Mouse (Mus musculus): ENCODE data around the gene Slc5a4a. TPM values are rescaled to one million over a fixed set of nuclear protein-coding genes. Genes with fewer than 3 reads are reported as not detected.

Slc5a4a gene
- polyA plus RNA-seq, 1 experiment = 0.18 TPM

DNA sequence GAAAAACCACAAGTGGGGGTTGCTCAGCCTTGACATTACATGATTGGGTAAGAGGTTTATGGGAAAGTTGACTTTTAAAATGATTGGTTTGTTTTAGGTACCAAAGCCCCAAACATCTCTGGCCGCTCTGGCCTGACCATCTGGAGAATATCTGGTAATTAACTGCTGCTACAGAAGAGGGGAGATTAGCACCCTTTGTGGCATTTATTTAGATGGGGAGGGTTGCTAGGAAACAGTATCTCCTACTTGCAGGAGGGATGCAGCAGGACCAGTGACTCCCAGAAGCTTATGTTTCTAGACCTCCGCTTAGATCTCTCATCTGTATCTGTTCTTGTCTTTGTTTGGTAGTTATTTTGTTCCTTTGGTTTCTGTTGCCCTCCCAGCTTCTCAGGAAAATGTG is 27.6 kb downstream of the Slc5a4a start:
- no peak for TF ChIP-seq CTCF (IDR thresholded peaks at IDR 0.05; ENCODE audit: borderline replicate concordance, extremely low read depth, insufficient read depth, insufficient read length)
- no peak for TF ChIP-seq POLR2A (IDR thresholded peaks at IDR 0.05; ENCODE audit: borderline replicate concordance, extremely low read depth, insufficient read depth, insufficient read length, poor library complexity, severe bottlenecking)
- DNase-seq (ENCODE audit: low read depth) = peak; percentile 66

DNA sequence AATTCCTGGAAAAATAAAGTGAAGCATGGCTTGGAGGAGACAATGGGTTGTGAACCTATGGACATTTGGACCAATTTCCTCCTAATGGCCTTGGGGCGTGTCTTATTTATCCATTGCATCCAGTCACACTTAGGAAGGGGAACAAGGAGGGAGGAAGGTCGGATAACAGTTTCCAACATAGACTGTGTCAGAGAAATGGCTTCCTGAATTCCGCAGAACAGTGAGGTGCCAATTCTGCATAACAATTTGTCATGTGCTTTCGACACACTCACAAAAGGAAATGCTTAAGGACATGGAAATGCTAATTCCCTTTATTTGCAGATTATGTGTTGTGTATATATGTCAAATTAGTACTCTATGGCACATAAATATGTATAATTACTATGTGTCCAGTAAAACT is 38.0 kb downstream of the Slc5a4a start:
- TF ChIP-seq POLR2A (IDR thresholded peaks at IDR 0.05; ENCODE audit: borderline replicate concordance, extremely low read depth, insufficient read depth, insufficient read length, poor library complexity, severe bottlenecking) (no peak), CTCF (IDR thresholded peaks at IDR 0.05; ENCODE audit: borderline replicate concordance, extremely low read depth, insufficient read depth, insufficient read length) (no peak)
- no peak for DNase-seq (ENCODE audit: low read depth)

DNA sequence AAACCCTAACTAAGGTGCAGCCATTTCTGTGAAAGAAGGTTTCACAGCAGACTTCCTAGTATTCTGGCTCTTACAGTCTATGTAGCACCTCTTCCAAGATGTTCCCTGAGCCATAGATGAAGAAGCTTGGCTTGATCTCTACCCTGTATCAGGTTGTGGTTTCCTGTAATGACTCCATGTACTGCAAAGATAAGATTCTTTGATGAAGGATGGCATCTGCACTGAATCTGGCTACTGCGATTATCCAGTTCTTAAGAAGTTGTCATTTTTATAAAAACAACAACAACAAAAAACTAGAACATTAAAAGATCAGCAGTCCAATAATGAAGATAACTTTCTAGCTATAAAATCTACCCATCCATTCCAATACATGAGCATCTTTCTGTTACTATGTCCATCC is 40.8 kb downstream of the Slc5a4a start:
- TF ChIP-seq POLR2A (IDR thresholded peaks at IDR 0.05; ENCODE audit: borderline replicate concordance, extremely low read depth, insufficient read depth, insufficient read length, poor library complexity, severe bottlenecking) (no peak), CTCF (IDR thresholded peaks at IDR 0.05; ENCODE audit: borderline replicate concordance, extremely low read depth, insufficient read depth, insufficient read length) (no peak)
- no peak for DNase-seq (ENCODE audit: low read depth)

DNA sequence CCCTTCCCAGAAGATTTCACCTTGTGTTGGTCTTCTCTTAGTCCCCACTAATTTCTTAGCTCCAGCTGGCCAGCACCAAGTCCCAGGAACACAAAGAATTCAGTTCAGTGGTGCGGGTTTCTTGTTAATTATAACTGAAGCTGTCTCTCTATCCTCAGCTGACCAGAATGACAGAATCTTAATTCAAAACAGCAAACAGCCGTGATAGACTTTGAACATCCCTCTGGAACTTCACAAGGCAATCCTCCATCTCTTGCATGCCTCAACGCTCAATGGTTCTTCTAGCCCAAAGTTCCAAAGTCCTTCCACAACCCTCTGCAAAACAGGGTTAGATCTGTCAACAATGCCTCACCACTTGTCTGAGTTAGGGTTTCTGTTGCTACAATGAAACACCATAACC is 54.2 kb downstream of the Slc5a4a start:
- TF ChIP-seq CTCF (IDR thresholded peaks at IDR 0.05; ENCODE audit: borderline replicate concordance, extremely low read depth, insufficient read depth, insufficient read length) = no peak
- TF ChIP-seq POLR2A (IDR thresholded peaks at IDR 0.05; ENCODE audit: borderline replicate concordance, extremely low read depth, insufficient read depth, insufficient read length, poor library complexity, severe bottlenecking) = no peak
- DNase-seq (ENCODE audit: low read depth) = no peak

DNA sequence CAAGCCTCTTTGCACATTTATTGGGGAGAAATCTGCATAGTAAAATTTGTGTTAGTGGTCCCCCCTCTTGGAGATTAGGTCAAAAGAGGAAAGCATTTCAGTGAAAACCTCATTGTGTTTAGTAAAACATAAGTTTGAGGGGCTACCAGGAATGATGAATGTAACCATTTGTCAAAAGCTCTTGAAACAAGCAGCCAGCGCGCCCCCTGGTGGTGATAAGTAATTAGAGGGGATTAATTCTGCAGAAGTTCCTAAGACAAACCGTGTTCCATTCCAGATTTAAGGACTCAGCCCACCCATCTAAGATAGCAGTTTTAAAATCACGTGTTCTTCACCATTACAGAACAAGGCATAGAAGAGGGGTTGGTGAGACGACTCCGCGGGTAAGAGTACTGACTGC is 54.7 kb downstream of the Slc5a4a start:
- peak; percentile 91 for DNase-seq (ENCODE audit: low read depth)
- TF ChIP-seq POLR2A (IDR thresholded peaks at IDR 0.05; ENCODE audit: borderline replicate concordance, extremely low read depth, insufficient read depth, insufficient read length, poor library complexity, severe bottlenecking) (no peak), CTCF (IDR thresholded peaks at IDR 0.05; ENCODE audit: borderline replicate concordance, extremely low read depth, insufficient read depth, insufficient read length) (peak; percentile 68; the same call in 1 of the 2 replicates)

DNA sequence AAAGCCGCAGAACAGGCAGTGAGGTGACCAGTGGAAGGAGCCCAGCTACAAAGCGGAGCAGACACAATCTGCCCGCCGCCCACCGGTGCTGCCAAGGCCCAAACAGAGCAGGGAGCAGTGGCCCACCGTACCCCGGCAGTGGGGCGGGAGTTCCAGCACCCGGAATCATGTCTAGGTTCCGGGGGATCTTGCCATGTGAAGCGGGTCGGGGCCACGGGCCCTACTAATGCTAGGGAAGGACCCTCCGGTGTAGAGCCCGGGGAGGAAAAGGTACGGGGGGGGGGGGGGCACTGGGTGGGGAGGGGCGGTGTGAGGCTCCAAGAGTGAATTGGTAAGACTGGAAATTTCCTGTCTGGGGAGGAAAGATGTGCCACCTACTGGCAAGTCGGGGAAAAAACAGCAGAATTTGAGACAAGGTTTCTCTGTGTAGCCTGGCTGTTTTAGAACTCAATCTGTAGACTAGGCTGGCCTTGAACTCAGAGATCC is 56.6 kb downstream of the Slc5a4a start:
- peak; percentile 54; the same call in 1 of the 2 replicates for TF ChIP-seq CTCF (IDR thresholded peaks at IDR 0.05; ENCODE audit: borderline replicate concordance, extremely low read depth, insufficient read depth, insufficient read length)
- no peak for TF ChIP-seq POLR2A (IDR thresholded peaks at IDR 0.05; ENCODE audit: borderline replicate concordance, extremely low read depth, insufficient read depth, insufficient read length, poor library complexity, severe bottlenecking)
- peak; percentile 60 for DNase-seq (ENCODE audit: low read depth)

DNA sequence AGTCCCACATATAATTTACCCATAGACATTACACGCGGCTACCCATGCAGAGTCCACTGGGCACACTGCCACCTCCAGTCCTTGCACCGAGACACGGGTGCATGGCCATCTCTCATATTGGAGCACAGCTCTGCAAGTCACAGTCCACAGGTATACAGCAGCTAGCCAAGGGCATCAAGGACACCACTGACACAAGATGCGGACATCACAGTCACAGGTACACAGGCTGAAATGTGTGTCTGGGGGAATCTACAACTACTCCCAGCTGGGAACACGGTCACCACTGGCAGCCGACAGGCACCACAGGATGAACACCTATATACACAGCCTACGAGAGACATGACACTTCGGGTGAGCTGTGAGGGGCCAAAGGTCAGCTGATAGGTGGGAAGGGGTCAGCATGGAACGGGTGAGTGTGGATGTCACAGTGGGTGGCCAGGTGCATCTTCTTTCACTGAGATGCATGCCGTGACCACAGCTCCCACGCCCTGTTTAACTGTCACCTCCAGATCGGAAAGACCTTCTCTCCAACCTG is 60.1 kb downstream of the Slc5a4a start:
- no peak for TF ChIP-seq POLR2A (IDR thresholded peaks at IDR 0.05; ENCODE audit: borderline replicate concordance, extremely low read depth, insufficient read depth, insufficient read length, poor library complexity, severe bottlenecking)
- TF ChIP-seq CTCF (IDR thresholded peaks at IDR 0.05; ENCODE audit: borderline replicate concordance, extremely low read depth, insufficient read depth, insufficient read length) = no peak
- no peak for DNase-seq (ENCODE audit: low read depth)

DNA sequence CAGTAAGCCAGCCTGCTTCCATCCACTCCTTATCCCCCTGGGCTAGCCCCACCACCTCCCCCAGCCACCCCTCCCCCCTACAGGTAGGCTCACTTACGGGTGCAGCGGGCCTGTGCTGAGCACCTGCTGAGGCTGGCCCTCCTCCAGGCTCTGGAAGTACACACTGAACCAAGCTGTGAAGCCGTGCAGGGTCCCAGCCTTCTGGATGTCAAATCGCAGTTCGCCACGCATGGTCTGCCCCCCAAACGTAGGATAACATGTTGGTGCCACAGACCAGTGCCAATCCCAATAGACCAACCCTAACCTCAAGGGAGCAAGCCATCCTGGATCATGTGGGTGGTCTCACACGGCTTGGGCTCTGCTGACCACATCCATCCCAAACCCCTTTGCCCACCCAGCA is 62.0 kb downstream of the Slc5a4a start:
- DNase-seq (ENCODE audit: low read depth) = no peak
- no peak for TF ChIP-seq POLR2A (IDR thresholded peaks at IDR 0.05; ENCODE audit: borderline replicate concordance, extremely low read depth, insufficient read depth, insufficient read length, poor library complexity, severe bottlenecking)

DNA sequence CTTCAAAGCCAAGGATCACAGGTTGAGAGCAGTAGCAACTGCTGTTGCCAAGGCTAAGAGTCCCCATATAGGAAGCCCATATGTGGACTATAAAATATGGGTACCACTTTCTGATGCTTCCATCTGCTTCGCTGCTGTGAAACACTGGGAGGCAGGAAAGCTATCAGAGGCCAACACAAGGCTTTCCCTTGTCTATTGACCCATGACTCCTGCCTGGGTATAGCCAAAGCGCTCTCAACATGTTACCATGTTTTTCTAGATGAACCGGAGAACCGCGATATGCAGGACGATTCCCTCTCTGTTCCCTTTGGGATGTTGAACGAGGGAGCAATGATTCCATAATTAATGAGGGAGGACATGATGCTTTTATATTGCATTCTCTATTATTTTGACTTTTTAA is 63.6 kb downstream of the Slc5a4a start:
- DNase-seq (ENCODE audit: low read depth) = no peak
- TF ChIP-seq POLR2A (IDR thresholded peaks at IDR 0.05; ENCODE audit: borderline replicate concordance, extremely low read depth, insufficient read depth, insufficient read length, poor library complexity, severe bottlenecking) (no peak), CTCF (IDR thresholded peaks at IDR 0.05; ENCODE audit: borderline replicate concordance, extremely low read depth, insufficient read depth, insufficient read length) (no peak)

DNA sequence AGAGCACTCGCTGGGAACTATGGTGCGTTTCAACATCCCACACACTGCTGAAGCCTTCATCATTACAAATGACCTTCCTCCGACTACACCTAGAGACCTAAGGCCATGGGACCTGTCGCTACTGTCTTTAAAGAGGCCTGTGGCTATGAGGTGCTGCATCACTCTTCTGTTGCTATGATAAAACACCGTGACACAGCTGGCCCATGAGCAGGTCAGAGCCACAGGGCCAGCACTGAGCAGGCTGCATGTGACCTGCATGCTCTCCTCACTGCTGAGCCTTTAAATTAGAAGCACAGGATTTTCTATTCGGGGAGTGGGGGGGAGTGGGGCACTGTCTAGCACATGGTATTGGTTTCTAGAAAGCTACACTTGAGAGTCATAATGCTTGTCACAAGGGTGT is 64.9 kb downstream of the Slc5a4a start:
- TF ChIP-seq CTCF (IDR thresholded peaks at IDR 0.05; ENCODE audit: borderline replicate concordance, extremely low read depth, insufficient read depth, insufficient read length) (no peak), POLR2A (IDR thresholded peaks at IDR 0.05; ENCODE audit: borderline replicate concordance, extremely low read depth, insufficient read depth, insufficient read length, poor library complexity, severe bottlenecking) (no peak)
- no peak for DNase-seq (ENCODE audit: low read depth)

DNA sequence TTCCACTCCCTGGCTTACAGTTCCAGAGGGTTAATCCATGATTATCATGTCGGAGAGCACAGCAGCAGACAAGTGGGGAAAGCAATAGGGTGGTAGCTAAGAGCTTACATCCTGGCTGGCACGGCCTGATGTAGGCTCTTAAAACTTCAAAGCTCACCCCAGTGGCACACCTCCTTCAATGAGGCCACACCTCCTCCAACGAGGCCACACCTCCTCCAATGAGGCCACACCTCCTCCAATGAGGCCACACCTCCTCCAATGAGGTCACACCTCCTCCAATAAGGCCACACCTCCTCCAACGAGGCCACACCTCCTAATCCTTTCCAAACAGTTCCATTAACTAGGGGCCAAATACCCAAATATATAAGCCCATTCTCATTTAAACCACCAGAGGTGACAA is 66.9 kb downstream of the Slc5a4a start:
- no peak for TF ChIP-seq CTCF (IDR thresholded peaks at IDR 0.05; ENCODE audit: borderline replicate concordance, extremely low read depth, insufficient read depth, insufficient read length)
- TF ChIP-seq POLR2A (IDR thresholded peaks at IDR 0.05; ENCODE audit: borderline replicate concordance, extremely low read depth, insufficient read depth, insufficient read length, poor library complexity, severe bottlenecking) = no peak
- no peak for DNase-seq (ENCODE audit: low read depth)

DNA sequence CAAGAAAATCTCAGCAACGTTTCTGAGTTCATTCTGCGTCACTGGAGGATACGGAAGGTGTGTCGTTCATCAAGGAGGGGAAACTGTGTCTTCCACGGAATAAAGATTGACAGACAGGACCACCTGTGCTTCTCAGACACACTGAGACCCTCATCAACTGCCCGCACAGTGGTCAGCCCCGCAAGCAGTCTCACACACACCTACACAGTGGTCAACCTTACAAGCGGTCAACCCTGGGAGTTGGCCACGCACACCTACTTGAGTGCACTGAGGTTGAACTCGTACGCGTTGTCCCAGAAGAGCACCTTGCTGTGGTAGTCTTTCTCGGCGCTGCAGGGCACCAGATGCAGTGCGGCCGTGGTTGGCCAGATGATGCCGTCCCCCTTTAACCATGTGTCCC is 69.8 kb downstream of the Slc5a4a start:
- TF ChIP-seq POLR2A (IDR thresholded peaks at IDR 0.05; ENCODE audit: borderline replicate concordance, extremely low read depth, insufficient read depth, insufficient read length, poor library complexity, severe bottlenecking) (no peak), CTCF (IDR thresholded peaks at IDR 0.05; ENCODE audit: borderline replicate concordance, extremely low read depth, insufficient read depth, insufficient read length) (no peak)
- no peak for DNase-seq (ENCODE audit: low read depth)
